Mouse (Mus musculus): ENCODE measurements around the gene Zdhhc4. TPM values are rescaled to one million over a fixed set of nuclear protein-coding genes. Genes with fewer than 3 reads are reported as not detected.

Gene Zdhhc4
- total RNA-seq, 2 experiments from 2014 or later, result 37.5 to 38.2 TPM

- intact Hi-C loops (cut with DNase I), result no loop called here
- DNase-seq (ENCODE audit: low spot score in 2 of 2), result no peak
Measured at GRCm38 (mm10) chr5:143289299-143289698, 39.8 kb downstream of the Zdhhc4 start.

DNA sequence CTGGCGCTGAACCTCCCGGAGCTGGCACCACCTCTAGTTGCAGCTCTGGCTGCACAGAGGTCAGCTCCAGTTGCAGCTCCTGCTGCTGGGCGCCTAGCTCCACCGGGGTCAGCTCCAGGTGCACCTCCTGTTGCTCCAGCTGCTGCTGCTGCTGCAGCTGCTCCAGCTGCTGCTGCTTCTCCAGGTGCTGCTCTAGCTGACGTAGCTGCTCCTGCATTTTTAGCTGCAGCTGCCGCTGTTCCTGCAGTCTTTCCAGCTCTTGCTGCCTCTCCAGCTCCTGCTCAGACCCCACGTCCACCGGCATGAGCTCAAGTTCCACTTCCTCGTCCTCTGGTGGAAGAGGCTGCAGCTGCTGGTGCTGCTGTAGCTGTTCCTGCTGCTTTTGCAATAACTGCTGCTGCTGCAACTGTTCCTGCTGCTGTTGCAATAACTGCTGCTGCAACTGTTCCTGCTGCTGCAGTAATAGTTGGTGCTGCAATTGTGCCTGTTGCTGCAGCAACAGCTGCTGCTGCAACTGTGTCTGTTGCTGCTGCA lies 40.6 kb downstream of the Zdhhc4 start:
- no peak for DNase-seq (ENCODE audit: low spot score in 2 of 2)
- intact Hi-C loops (cut with DNase I), result no loop called here

DNA sequence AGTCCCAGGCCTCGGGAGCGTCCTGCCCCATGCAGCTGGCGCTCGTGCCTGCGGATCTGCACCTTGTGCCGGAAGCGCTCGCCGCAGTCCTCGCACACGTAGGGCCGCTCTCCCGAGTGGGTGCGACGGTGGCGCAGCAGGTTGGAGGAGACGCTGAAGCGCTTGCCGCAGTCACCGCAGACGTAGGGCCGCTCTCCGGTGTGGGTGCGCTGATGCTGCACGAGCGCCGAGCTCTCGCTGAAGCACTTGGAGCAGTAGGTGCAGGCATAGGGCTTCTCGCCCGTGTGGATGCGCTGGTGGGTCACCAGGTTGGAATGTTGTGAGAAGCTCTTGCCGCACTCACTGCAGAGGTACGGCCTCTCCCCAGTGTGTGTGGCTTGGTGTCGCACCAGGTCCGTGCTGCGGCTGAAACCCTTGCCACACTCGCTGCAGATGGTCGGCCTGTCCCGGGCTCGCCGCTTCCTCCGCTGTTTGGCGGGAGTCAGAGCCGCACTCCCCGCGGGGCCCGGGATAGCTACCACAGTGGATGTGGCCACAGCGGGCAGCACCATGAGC lies 41.2 kb downstream of the Zdhhc4 start:
- intact Hi-C loops (cut with DNase I), result no loop called here
- no peak for DNase-seq (ENCODE audit: low spot score in 2 of 2)

DNA sequence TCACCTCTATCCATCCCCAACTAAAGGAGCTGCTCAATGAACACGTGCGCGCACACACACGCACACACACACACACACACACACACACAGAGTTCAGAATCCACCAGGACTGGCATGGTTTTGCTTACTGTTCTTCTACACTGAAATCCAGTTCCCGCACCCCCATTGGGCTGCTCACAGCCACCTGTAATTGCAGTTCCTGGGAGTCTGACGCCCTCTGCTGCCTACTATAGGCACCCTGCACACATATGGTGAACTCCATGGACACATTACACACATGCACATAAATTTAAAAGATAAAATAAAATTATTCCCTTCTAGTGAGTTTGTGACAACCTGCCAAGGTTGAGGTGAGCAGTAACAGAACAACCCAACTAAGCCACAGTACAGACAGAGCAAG lies 44.3 kb downstream of the Zdhhc4 start:
- intact Hi-C loops (cut with DNase I), result no loop called here
- no peak for DNase-seq (ENCODE audit: low spot score in 2 of 2)

DNA sequence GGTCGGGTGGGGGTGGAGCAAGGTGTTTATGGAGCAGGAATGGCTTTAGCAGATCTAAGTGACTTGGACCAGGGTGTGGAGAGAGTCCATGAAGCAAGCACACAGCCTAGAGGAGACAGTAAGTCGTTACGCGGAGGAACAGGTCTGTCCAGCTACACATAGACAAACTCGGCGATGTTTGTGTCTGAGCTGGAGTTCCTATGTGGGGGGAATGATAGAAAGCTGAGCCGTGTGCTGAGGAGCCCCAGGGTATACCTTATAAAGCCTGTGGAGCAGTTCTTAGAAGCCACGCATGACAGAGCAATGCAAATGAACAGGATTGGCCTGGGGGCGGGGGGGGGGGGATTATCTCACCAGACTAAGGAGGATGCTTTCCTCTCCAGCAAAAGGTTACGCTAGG lies 49.8 kb downstream of the Zdhhc4 start:
- no peak for DNase-seq (ENCODE audit: low spot score in 2 of 2)
- intact Hi-C loops (cut with DNase I), result no loop called here

- no peak for DNase-seq (ENCODE audit: low spot score in 2 of 2)
- intact Hi-C loops (cut with DNase I), result no loop called here
Measured at GRCm38 (mm10) chr5:143275761-143276160, 53.3 kb downstream of the Zdhhc4 start.

DNA sequence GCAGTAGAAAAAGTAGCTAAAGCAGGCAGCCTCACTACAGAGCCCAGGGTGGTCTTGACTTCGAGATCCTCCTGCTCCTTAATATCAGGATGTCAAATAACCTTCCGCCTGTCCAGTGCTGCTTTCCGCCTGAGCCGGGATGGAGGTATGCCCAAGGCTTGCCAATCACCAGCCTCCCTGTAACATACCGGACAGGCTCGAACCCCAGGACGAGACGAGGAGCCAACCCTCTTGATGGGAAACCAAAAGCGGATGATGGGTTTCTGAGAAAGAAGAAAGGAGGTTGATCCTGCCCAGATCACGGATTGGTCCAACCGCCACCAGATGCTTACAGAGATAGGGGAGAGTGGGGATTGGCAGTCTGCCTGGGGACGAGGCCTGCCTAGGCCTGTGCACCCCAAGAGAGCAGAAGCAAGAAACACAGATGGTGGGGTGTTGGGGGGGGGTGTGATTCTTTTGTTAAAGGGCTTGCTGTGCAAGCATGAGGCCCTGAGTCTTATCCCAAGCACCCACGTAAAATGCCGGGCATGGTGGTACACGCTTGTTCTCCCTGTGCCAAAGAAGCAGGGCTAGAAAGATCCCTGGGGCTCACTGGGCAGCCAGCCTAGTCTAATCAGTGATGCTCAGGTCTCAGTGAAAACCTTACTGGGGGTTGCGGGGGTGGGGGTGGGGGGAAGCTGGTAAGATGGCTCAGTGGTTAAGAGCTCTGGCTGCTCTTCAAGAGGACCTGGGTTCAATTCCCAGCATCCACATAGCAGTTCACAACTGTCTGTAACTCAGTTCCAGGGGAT lies 56.3 kb downstream of the Zdhhc4 start:
- intact Hi-C loops (cut with DNase I), result no loop called here
- no peak for DNase-seq (ENCODE audit: low spot score in 2 of 2)

DNA sequence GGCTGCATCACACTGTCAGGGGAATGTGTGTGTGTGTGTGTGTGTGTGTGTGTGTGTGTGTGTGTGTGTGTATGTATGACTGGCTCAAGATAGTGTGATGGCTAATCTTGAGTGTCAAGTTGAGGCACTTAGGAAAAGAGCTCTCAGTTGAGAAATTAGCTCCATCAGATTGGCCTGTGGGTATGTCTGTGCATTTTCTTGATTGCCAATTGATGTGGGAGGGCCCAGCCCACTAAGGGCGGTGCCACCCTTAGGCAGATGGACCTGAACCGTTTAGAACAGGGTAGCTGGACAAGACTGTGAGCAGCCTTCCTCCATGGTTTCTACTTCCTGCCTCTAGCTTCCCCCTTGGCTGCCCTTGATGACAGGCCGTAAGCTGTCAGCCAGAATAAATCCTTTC lies 56.9 kb downstream of the Zdhhc4 start:
- intact Hi-C loops (cut with DNase I), result no loop called here
- DNase-seq (ENCODE audit: low spot score in 2 of 2), result no peak

GRCm38 (mm10) chr5:143271642-143272041 lies 57.4 kb downstream of the Zdhhc4 start:
- DNase-seq (ENCODE audit: low spot score in 2 of 2), result peak in 1 of 2 experiments; percentile 75
- intact Hi-C loops (cut with DNase I), result no loop called here

- intact Hi-C loops (cut with DNase I), result no loop called here
Measured at GRCm38 (mm10) chr5:143270151-143270519, 58.9 kb downstream of the Zdhhc4 start.

DNA sequence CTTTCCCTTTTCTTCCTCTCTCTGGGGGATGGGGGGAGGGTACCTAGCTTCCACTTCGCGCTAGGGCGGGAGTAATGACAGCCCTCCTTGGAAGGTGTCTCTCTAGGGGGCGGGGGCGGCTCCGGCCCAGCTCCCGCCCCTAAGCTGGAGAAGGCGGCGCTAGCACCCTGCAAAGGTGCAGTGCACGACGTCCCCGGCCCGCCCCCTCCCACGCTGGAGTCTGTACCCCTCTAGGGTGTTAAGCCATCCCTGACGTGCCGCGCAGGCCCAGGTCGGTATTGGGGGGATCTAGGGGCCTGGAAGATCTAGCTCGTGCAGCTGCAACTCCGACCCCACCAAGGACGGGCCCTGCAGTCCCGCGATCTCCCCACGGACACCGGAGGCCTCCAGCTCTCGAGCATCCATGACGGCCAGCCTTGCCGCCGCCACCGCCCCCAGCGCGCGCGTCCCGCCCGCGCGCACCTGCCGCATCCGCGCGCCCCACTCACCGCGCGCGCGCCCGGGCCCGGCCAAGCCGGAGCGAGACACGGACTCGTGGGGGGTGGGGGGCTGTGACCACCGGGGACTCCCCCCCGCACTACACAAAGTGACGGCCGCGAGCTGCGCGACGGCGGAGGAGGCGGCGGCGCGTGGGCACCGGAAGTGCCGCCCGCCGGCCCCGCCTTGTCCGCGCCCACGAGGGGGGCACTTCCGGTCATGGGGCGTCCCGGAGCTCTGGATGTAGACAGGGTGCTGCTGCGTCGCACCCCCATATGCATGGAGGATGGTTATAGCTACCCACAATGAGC lies 59.5 kb downstream of the Zdhhc4 start, which contains the start of gene Zfp316:
Zfp316 (minus strand) TSS at position 660 of the 788 bp plus-strand sequence.
- intact Hi-C loops (cut with DNase I), result loop anchor here (10.0 kb wide), 1 partner anchor 305 kb away; the partner anchor contains the start of gene Fscn1
- DNase-seq (ENCODE audit: low spot score in 2 of 2), result peak; percentile 71 to 80

More at GRCm38 (mm10) chr5:143270151-143270519, 58.9 kb downstream of the Zdhhc4 start:
- no peak for DNase-seq (ENCODE audit: low spot score in 2 of 2)

GRCm38 (mm10) chr5:143268985-143269362 lies 60.1 kb downstream of the Zdhhc4 start:
- intact Hi-C loops (cut with DNase I), result loop anchor here (10.0 kb wide), 1 partner anchor 304 kb away; the partner anchor contains the start of gene Fscn1

DNA sequence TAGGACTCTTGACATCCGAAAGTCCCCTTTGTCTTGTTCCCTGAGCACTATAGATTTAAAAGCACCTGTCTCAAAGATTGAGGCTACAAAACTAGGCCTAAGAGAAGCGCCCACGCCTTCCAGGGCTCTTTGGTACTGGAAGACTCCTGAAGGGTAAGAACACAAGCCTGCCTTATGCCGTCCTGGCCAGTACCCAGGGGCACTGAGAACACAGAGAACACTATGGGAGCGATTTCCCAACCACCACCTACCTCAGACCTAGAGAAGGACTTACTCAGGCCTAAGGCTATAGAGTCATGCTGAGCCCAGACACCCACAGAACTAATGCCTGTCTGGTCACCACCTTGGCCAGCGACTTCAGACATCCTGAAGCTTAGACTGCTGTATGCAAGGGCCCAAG lies 62.3 kb downstream of the Zdhhc4 start:
- intact Hi-C loops (cut with DNase I), result loop anchor here (10.0 kb wide), 1 partner anchor 302 kb away; the partner anchor contains the start of gene Fscn1

More at GRCm38 (mm10) chr5:143268985-143269362, 60.1 kb downstream of the Zdhhc4 start:
- DNase-seq (ENCODE audit: low spot score in 2 of 2), result no peak

More for the DNA sequence above, 62.3 kb downstream of the Zdhhc4 start:
- DNase-seq (ENCODE audit: low spot score in 2 of 2), result no peak

Other genes with a start within 250 kb of the Zdhhc4 start
- gene Rnf216, start 216.3 kb downstream of the Zdhhc4 start, total RNA-seq (2021), result 10 to 100 TPM; 42.6 to 42.8 TPM
- gene Olfr718-ps1, start 181.7 kb downstream of the Zdhhc4 start, total RNA-seq (2021), result under 1 TPM; 0.09 to 0.14 TPM
- 10 to 100 TPM; 11.9 to 13.6 TPM for gene Rbak, start 148.5 kb downstream of the Zdhhc4 start, total RNA-seq (2021)
- gene Spdye4b, start 148.2 kb downstream of the Zdhhc4 start, total RNA-seq (2021), result not detected
- gene Spdye4a, start 102.4 kb downstream of the Zdhhc4 start, total RNA-seq (2021), result not detected
- 10 to 100 TPM; 28.4 to 30.8 TPM for gene Zfp12, start 94.1 kb downstream of the Zdhhc4 start, total RNA-seq (2021)
- gene Zfp316, start 59.2 kb downstream of the Zdhhc4 start, total RNA-seq (2021), result 10 to 100 TPM; 18.6 to 20.1 TPM
- 1 to 10 TPM; 6.7 to 7.6 TPM for gene Zfp853, start 35.6 kb downstream of the Zdhhc4 start, total RNA-seq (2021)
- gene E130309D02Rik, start 13.9 kb downstream of the Zdhhc4 start, total RNA-seq (2021), result 10 to 100 TPM; 24.4 to 24.7 TPM
- gene Grid2ip, start 28.1 kb upstream of the Zdhhc4 start, total RNA-seq (2021), result 1 to 10 TPM; 1.6 TPM
- 10 to 100 TPM; 35.2 to 37.8 TPM for gene Kdelr2, start 74.6 kb upstream of the Zdhhc4 start, total RNA-seq (2021)
- 10 to 100 TPM; 26.4 to 32.7 TPM for gene Daglb, start 135.3 kb upstream of the Zdhhc4 start, total RNA-seq (2021)
- 100 to 1,000 TPM; 354 to 378 TPM for gene Rac1, start 198.8 kb upstream of the Zdhhc4 start, total RNA-seq (2021)

Measured in left cerebral cortex, postnatal 25 days (tissue).